Mouse (Mus musculus) subcutaneous adipose tissue, adult 2 months (tissue): ENCODE data around the gene Blzf1. TPM values are rescaled to one million over a fixed set of nuclear protein-coding genes. Genes with fewer than 3 reads are reported as not detected.

Source experiments
- polyA plus RNA-seq: library from polyadenylated mRNA; depleted of rRNA; stranded (reverse); fragments of >200 nt; gene quantifications from 2 replicates; pipeline ENCODE4 v1.2.3, GENCODE M21; 2012; ENCODE audit warnings: low replicate concordance; rRNA removed

Gene Blzf1
- 6.2 and 7.1 TPM in 2 replicates for polyA plus RNA-seq

GRCm38 (mm10) chr1:164307124-164307751, at the start of gene Blzf1:
Blzf1 (minus strand) TSS chr1:164307489.

DNA sequence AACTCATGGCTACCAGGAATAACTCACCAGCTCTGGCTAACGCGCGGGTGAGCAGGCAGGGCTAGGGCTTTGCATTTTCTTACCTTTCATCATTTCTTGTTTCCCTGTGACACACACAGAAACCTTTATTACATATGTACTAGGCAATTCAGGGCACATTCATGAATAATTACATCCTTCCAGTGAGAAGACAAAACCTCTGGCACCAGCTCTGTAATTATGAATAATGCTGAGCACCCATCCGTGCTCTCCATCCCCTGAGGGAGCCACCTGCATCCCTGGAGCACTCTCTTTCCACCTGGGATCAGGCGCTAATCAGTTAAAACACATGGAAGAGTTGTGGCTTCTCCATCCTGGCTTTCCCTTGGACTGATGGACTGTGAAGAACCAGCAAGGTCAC, 3.5 kb downstream of the Blzf1 start, which contains the start of gene Nme7:
Nme7 (plus strand) TSS at position 301 of the 400 bp plus-strand sequence.

DNA sequence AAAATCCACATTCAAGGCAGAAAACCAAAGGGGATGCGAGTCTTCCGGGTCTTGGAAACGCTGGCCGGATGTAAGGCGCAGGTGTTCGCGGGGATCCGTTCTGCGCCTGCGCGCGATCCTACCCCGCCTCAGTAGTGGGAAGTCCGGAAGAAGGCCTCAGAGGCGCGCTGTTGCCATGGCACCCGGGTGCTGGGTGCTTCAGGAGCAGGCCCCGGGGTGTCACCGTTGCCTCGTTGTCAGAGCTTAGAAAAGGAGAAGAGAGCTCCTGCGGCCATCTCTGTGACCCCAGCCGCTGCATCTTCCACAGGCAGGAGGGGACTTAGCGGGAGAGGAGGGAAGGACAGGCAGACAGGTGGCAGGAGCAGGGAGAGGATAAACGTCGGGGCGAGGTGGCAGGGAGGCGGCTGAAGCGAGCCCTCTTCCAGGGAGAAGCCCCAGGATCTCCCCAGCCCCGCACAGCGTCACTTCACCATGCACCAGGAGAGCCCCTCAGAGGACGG, 31.8 kb downstream of the Blzf1 start, which contains the start of gene Ccdc181:
Ccdc181 (plus strand) TSS at position 131 of the 500 bp plus-strand sequence.

GRCm38 (mm10) chr1:164248465-164249331, 58.6 kb downstream of the Blzf1 start, which contains the start of gene Slc19a2:
Slc19a2 (plus strand) TSS chr1:164249046.

Other genes with a start within 250 kb of the Blzf1 start
- 1.0 and 2.1 TPM in 2 replicates for gene Sell, start 245.5 kb downstream of the Blzf1 start, polyA plus RNA-seq
- 7.4 and 10.4 TPM in 2 replicates for gene Selp, start 192.2 kb downstream of the Blzf1 start, polyA plus RNA-seq
- gene F5, start 155.7 kb downstream of the Blzf1 start, polyA plus RNA-seq: 0.43 and 3.7 TPM in 2 replicates
- 6.0 and 11.5 TPM in 2 replicates for gene Slc19a2, start 58.4 kb downstream of the Blzf1 start, polyA plus RNA-seq
- 1.7 and 3.2 TPM in 2 replicates for gene Ccdc181, start 31.9 kb downstream of the Blzf1 start, polyA plus RNA-seq
- gene Nme7, start 3.4 kb downstream of the Blzf1 start, polyA plus RNA-seq: 7.0 and 10.2 TPM in 2 replicates
- 5.5 and 31.4 TPM in 2 replicates for gene Atp1b1, start 150.9 kb upstream of the Blzf1 start, polyA plus RNA-seq